Mouse (Mus musculus): ENCODE data around the gene 4930595M18Rik.

Gene 4930595M18Rik

GRCm38 (mm10) chrX:81458021-81458420 lies at the start of gene 4930595M18Rik:
Gene 4930595M18Rik, minus strand, starts transcription at chrX:81458121.
- DNase-seq (ENCODE audit: low spot score in 2 of 2): no peak

GRCm38 (mm10) chrX:81472500-81472899 lies 14.6 kb upstream of the 4930595M18Rik start:
- no peak for DNase-seq (ENCODE audit: low spot score in 2 of 2)
